Mouse (Mus musculus): Measurements from ENCODE around the gene Asz1. TPM values are rescaled to one million over a fixed set of nuclear protein-coding genes. Genes with fewer than 3 reads are reported as not detected.
A peak's percentile ranks its signal among the peaks of the same experiment; 100 is the strongest.

The Asz1 gene
- polyA plus RNA-seq, 1 experiment from 2014 or later = not detected

- Histone ChIP-seq H3K9me3 (no peaks in the 10 kb centered on the region; the same call in 1 of the 2 replicates), H3K4me1 (no peaks in the 10 kb centered on the region), H3K4me2 (replicated peaks) (no peak overlapping the region), H3K27ac (no peak overlapping the region), H3K9ac (no peak overlapping the region), H3K4me3 (no peak overlapping the region), H3K36me3 (no peaks in the 10 kb centered on the region), H3K27me3 (no peaks in the 10 kb centered on the region)
- WGBS = 81% methylated on average over 5 of the region's 5 CpGs
- ATAC-seq (ENCODE audit: low FRiP score, low read depth) = no peak
Observed at GRCm38 (mm10) chr6:18051702-18052101, 57.2 kb downstream of the Asz1 start.

GRCm38 (mm10) chr6:18044299-18044698, 64.6 kb downstream of the Asz1 start:
- WGBS = 89% methylated on average over 4 of the region's 4 CpGs
- no peak overlapping the region for H3K27ac ChIP-seq
- no peak for ATAC-seq (ENCODE audit: low FRiP score, low read depth)
- no peaks in the 10 kb centered on the region for H3K27me3 ChIP-seq
- H3K36me3 ChIP-seq = no peaks in the 10 kb centered on the region
- no peak overlapping the region for H3K9ac ChIP-seq
- no peaks in the 10 kb centered on the region for H3K4me1 ChIP-seq
- H3K4me3 ChIP-seq = no peak overlapping the region
- H3K9me3 ChIP-seq = no peaks in the 10 kb centered on the region; the same call in 1 of the 2 replicates
- no peak overlapping the region for H3K4me2 ChIP-seq (replicated peaks)

GRCm38 (mm10) chr6:18043172-18043571, 65.7 kb downstream of the Asz1 start:
- Histone ChIP-seq H3K4me1 (no peaks in the 10 kb centered on the region), H3K27me3 (no peaks in the 10 kb centered on the region), H3K27ac (no peak overlapping the region), H3K4me2 (replicated peaks) (no peak overlapping the region), H3K4me3 (no peak overlapping the region), H3K9me3 (no peaks in the 10 kb centered on the region), H3K36me3 (no peaks in the 10 kb centered on the region), H3K9ac (no peak overlapping the region)
- ATAC-seq (ENCODE audit: low FRiP score, low read depth) = no peak
- WGBS = 77% methylated on average over 5 of the region's 5 CpGs

- ATAC-seq (ENCODE audit: low FRiP score, low read depth) = no peak
- Histone ChIP-seq H3K4me1 (peaks cover 15% of the 10 kb centered on the region), H3K27me3 (peaks cover 53% of the 10 kb centered on the region), H3K9ac (peak overlapping the region; percentile 45; the same call in 1 of the 2 replicates), H3K4me3 (peak overlapping the region; percentile 60), H3K27ac (no peak overlapping the region), H3K36me3 (no peaks in the 10 kb centered on the region), H3K4me2 (replicated peaks) (peak overlapping the region; percentile 97), H3K9me3 (no peaks in the 10 kb centered on the region)
- 24% methylated on average over 6 of the region's 6 CpGs for WGBS
Observed at GRCm38 (mm10) chr6:18032271-18032670, 76.6 kb downstream of the Asz1 start.

- Histone ChIP-seq H3K4me2 (replicated peaks) (peak overlapping the region; percentile 97), H3K9ac (peak overlapping the region; percentile 45), H3K36me3 (no peaks in the 10 kb centered on the region), H3K9me3 (no peaks in the 10 kb centered on the region), H3K27me3 (peaks cover 53% of the 10 kb centered on the region), H3K27ac (no peak overlapping the region), H3K4me3 (peak overlapping the region; percentile 60), H3K4me1 (peaks cover 15% of the 10 kb centered on the region)
- peak; percentile 31; the same call in 1 of the 2 replicates for ATAC-seq (ENCODE audit: low FRiP score, low read depth)
- 2% methylated on average over 29 of the region's 29 CpGs for WGBS
Observed at GRCm38 (mm10) chr6:18031509-18032010, 77.3 kb downstream of the Asz1 start.

- Histone ChIP-seq H3K9ac (peak overlapping the region; percentile 68), H3K4me1 (peaks cover 15% of the 10 kb centered on the region), H3K4me3 (peak overlapping the region; percentile 60), H3K4me2 (replicated peaks) (peak overlapping the region; percentile 97), H3K9me3 (no peaks in the 10 kb centered on the region), H3K27me3 (peaks cover 53% of the 10 kb centered on the region), H3K27ac (no peak overlapping the region), H3K36me3 (no peaks in the 10 kb centered on the region)
- 11% methylated on average over 12 of the region's 12 CpGs for WGBS
- ATAC-seq (ENCODE audit: low FRiP score, low read depth) = no peak
Observed at GRCm38 (mm10) chr6:18030868-18031508, 77.9 kb downstream of the Asz1 start.

- no peak within 1 kb of the TSS for H3K27ac ChIP-seq
- peaks cover 15% of the 10 kb centered on the region for H3K4me1 ChIP-seq
- H3K27me3 ChIP-seq = peaks cover 53% of the 10 kb centered on the region
- no peaks in the 10 kb centered on the region for H3K36me3 ChIP-seq
- ATAC-seq (ENCODE audit: low FRiP score, low read depth) = peak; percentile 40
- peak within 1 kb of the TSS; percentile 60 for H3K4me3 ChIP-seq
- no peaks in the 10 kb centered on the region for H3K9me3 ChIP-seq
- WGBS = under 1% methylated on average over 46 of the region's 47 CpGs
- peak within 1 kb of the TSS; percentile 68 for H3K9ac ChIP-seq
- peak within 1 kb of the TSS; percentile 97 for H3K4me2 ChIP-seq (replicated peaks)
Observed at GRCm38 (mm10) chr6:18029746-18030656, 78.9 kb downstream of the Asz1 start, which contains the start of gene Wnt2. TSS of gene Wnt2 (minus strand) at chr6:18030585.

GRCm38 (mm10) chr6:18024133-18024794, 84.6 kb downstream of the Asz1 start:
- Histone ChIP-seq H3K27ac (no peak overlapping the region), H3K27me3 (peaks cover 16% of the 10 kb centered on the region), H3K9ac (no peak overlapping the region), H3K4me2 (replicated peaks) (no peak overlapping the region), H3K4me1 (no peaks in the 10 kb centered on the region), H3K36me3 (no peaks in the 10 kb centered on the region), H3K4me3 (no peak overlapping the region), H3K9me3 (no peaks in the 10 kb centered on the region)
- 75% methylated on average over 8 of the region's 8 CpGs for whole genome bisulfite sequencing
- ATAC-seq (ENCODE audit: low FRiP score, low read depth) = no peak

GRCm38 (mm10) chr6:18013346-18013745, 95.5 kb downstream of the Asz1 start:
- Histone ChIP-seq H3K4me2 (replicated peaks) (peak overlapping the region; percentile 40), H3K36me3 (no peaks in the 10 kb centered on the region), H3K27me3 (no peaks in the 10 kb centered on the region), H3K27ac (peak overlapping the region; percentile 83), H3K4me1 (peaks cover 12% of the 10 kb centered on the region), H3K4me3 (no peak overlapping the region), H3K9me3 (no peaks in the 10 kb centered on the region), H3K9ac (no peak overlapping the region; the same call in 1 of the 2 replicates)
- ATAC-seq (ENCODE audit: low FRiP score, low read depth) = peak; percentile 91
- 17% methylated on average over 7 of the region's 7 CpGs for WGBS

GRCm38 (mm10) chr6:18007356-18007755, 101.5 kb downstream of the Asz1 start:
- WGBS = 73% methylated on average over 3 of the region's 3 CpGs
- Histone ChIP-seq H3K4me1 (no peaks in the 10 kb centered on the region), H3K27me3 (no peaks in the 10 kb centered on the region), H3K27ac (no peak overlapping the region), H3K4me3 (no peak overlapping the region), H3K4me2 (replicated peaks) (no peak overlapping the region), H3K36me3 (no peaks in the 10 kb centered on the region), H3K9me3 (no peaks in the 10 kb centered on the region), H3K9ac (no peak overlapping the region)
- ATAC-seq (ENCODE audit: low FRiP score, low read depth) = no peak

GRCm38 (mm10) chr6:18002065-18002464, 106.8 kb downstream of the Asz1 start:
- Histone ChIP-seq H3K4me3 (no peak overlapping the region), H3K9ac (no peak overlapping the region), H3K27me3 (no peaks in the 10 kb centered on the region), H3K9me3 (no peaks in the 10 kb centered on the region), H3K4me1 (no peaks in the 10 kb centered on the region), H3K27ac (no peak overlapping the region), H3K4me2 (replicated peaks) (no peak overlapping the region), H3K36me3 (no peaks in the 10 kb centered on the region)
- no peak for ATAC-seq (ENCODE audit: low FRiP score, low read depth)
- 84% methylated on average over 6 of the region's 6 CpGs for WGBS
